Mouse (Mus musculus) heart, postnatal 36 days (tissue): ENCODE measurements around the gene Faap20. TPM values are rescaled to one million over a fixed set of nuclear protein-coding genes. Genes with fewer than 3 reads are reported as not detected.

Source experiments
- DNase-seq, 2 experiments: peaks; one replicate each; pipeline ENCODE4 v3.0.0; 2021 to 2022
- intact Hi-C: fragments of 180-260 bp; cut with DNase I; formaldehyde crosslinking; loops from one replicate; pipeline ENCODE4 v1.15.1; 2025
- total RNA-seq, 2 experiments: library from RNA; stranded (reverse); gene quantifications; 2 replicates each; pipeline ENCODE4 v1.2.3; 2021

Gene Faap20
- 10 to 100 TPM; 14.5 to 18.3 TPM for total RNA-seq

- peak; percentile 85 to 92 for DNase-seq
- intact Hi-C loops, result loop anchor here (1.0 to 10.0 kb wide), 6 partner anchors 14 to 285 kb away; partner anchors contain the start of genes Hes5 and Pank4
Observed at GRCm38 (mm10) chr4:155249648-155250351, at the start of gene Faap20. Gene Faap20, plus strand, starts transcription at chr4:155249802.

- no peak for DNase-seq
Observed at GRCm38 (mm10) chr4:155200861-155201390, 48.7 kb upstream of the Faap20 start.

GRCm38 (mm10) chr4:155201764-155202163 is 47.8 kb upstream of the Faap20 start:
- no peak for DNase-seq
- intact Hi-C loops, result no loop called here

More at GRCm38 (mm10) chr4:155200861-155201390, 48.7 kb upstream of the Faap20 start:
- intact Hi-C loops, result no loop called here

- intact Hi-C loops, result loop anchor here (5.0 kb wide), 1 partner anchor 41 kb away; the partner anchor contains the start of gene Faap20
Observed at GRCm38 (mm10) chr4:155205919-155206318, 43.7 kb upstream of the Faap20 start.

GRCm38 (mm10) chr4:155206498-155206897 is 43.1 kb upstream of the Faap20 start:
- no peak for DNase-seq
- intact Hi-C loops, result loop anchor here (5.0 kb wide), 1 partner anchor 41 kb away; the partner anchor contains the start of gene Faap20

More at GRCm38 (mm10) chr4:155205919-155206318, 43.7 kb upstream of the Faap20 start:
- DNase-seq, result no peak

- intact Hi-C loops, result loop anchor here (5.0 kb wide), 1 partner anchor 39 kb away; the partner anchor contains the start of gene Faap20
- DNase-seq, result no peak
Observed at GRCm38 (mm10) chr4:155207841-155208240, 41.8 kb upstream of the Faap20 start.

GRCm38 (mm10) chr4:155208613-155209012 is 41.0 kb upstream of the Faap20 start:
- no peak for DNase-seq
- intact Hi-C loops, result loop anchor here (5.0 kb wide), 1 partner anchor 39 kb away; the partner anchor contains the start of gene Faap20

- no peak for DNase-seq
- intact Hi-C loops, result loop anchor here (5.0 kb wide), 1 partner anchor 38 kb away; the partner anchor contains the start of gene Faap20
Observed at GRCm38 (mm10) chr4:155209079-155209478, 40.5 kb upstream of the Faap20 start.

GRCm38 (mm10) chr4:155209494-155209893 is 40.1 kb upstream of the Faap20 start:
- DNase-seq, result no peak
- intact Hi-C loops, result loop anchor here (5.0 kb wide), 1 partner anchor 38 kb away; the partner anchor contains the start of gene Faap20

GRCm38 (mm10) chr4:155213052-155213751 is 36.4 kb upstream of the Faap20 start:
- intact Hi-C loops, result no loop called here
- no peak for DNase-seq

- intact Hi-C loops, result no loop called here
- DNase-seq, result no peak
Observed at GRCm38 (mm10) chr4:155213752-155214054, 35.9 kb upstream of the Faap20 start.

- intact Hi-C loops, result no loop called here
Observed at GRCm38 (mm10) chr4:155214188-155214587, 35.4 kb upstream of the Faap20 start.

GRCm38 (mm10) chr4:155214793-155215192 is 34.8 kb upstream of the Faap20 start:
- intact Hi-C loops, result no loop called here
- DNase-seq, result no peak

More at GRCm38 (mm10) chr4:155214188-155214587, 35.4 kb upstream of the Faap20 start:
- DNase-seq, result no peak

- intact Hi-C loops, result no loop called here
- DNase-seq, result no peak
Observed at GRCm38 (mm10) chr4:155215203-155215602, 34.4 kb upstream of the Faap20 start.

- intact Hi-C loops, result no loop called here
- DNase-seq, result peak; percentile 61 to 64
Observed at GRCm38 (mm10) chr4:155215773-155216630, 33.6 kb upstream of the Faap20 start.

GRCm38 (mm10) chr4:155217241-155218103 is 32.1 kb upstream of the Faap20 start:
- peak; percentile 57 to 60 for DNase-seq
- intact Hi-C loops, result loop anchor here (1.0 to 2.0 kb wide), 3 partner anchors 17 to 122 kb away; no protein-coding TSS in a partner anchor

- DNase-seq, result no peak
- intact Hi-C loops, result loop anchor here (1.0 to 2.0 kb wide), 3 partner anchors 17 to 123 kb away; no protein-coding TSS in a partner anchor
Observed at GRCm38 (mm10) chr4:155218104-155218732, 31.4 kb upstream of the Faap20 start.
